Mouse (Mus musculus): Measurements from ENCODE around the gene Ghrh. TPM values are rescaled to one million over a fixed set of nuclear protein-coding genes. Genes with fewer than 3 reads are reported as not detected.

Ghrh gene
- polyA plus RNA-seq, 1 experiment = not detected

GRCm38 (mm10) chr2:157375794-157376757 lies 28.8 kb upstream of the Ghrh start:
- no peak for TF ChIP-seq POLR2A (IDR thresholded peaks at IDR 0.05; ENCODE audit: borderline replicate concordance, low read depth, low read length)
- TF ChIP-seq CTCF (IDR thresholded peaks at IDR 0.05; ENCODE audit: low read depth, low read length) = no peak
- Histone ChIP-seq H3K27ac (ENCODE audit: insufficient read depth, low read depth, low read length) (no peak overlapping the region), H3K4me1 (ENCODE audit: control insufficient read depth, insufficient read depth, low read length) (peaks cover 21% of the 10 kb centered on the region)

GRCm38 (mm10) chr2:157375051-157375450 lies 27.7 kb upstream of the Ghrh start:
- Histone ChIP-seq H3K4me3 (ENCODE audit: insufficient read depth, low read length) (no peak overlapping the region), H3K4me1 (ENCODE audit: control insufficient read depth, insufficient read depth, low read length) (peaks cover 21% of the 10 kb centered on the region), H3K27ac (ENCODE audit: insufficient read depth, low read depth, low read length) (no peak overlapping the region)
- TF ChIP-seq POLR2A (IDR thresholded peaks at IDR 0.05; ENCODE audit: borderline replicate concordance, low read depth, low read length) = no peak
- no peak for TF ChIP-seq CTCF (IDR thresholded peaks at IDR 0.05; ENCODE audit: low read depth, low read length)

More at GRCm38 (mm10) chr2:157375794-157376757, 28.8 kb upstream of the Ghrh start:
- no peak overlapping the region for H3K4me3 ChIP-seq (ENCODE audit: insufficient read depth, low read length)

GRCm38 (mm10) chr2:157373681-157374080 lies 26.4 kb upstream of the Ghrh start:
- Histone ChIP-seq H3K4me3 (ENCODE audit: insufficient read depth, low read length) (no peak overlapping the region), H3K27ac (ENCODE audit: insufficient read depth, low read depth, low read length) (no peak overlapping the region), H3K4me1 (ENCODE audit: control insufficient read depth, insufficient read depth, low read length) (peaks cover 24% of the 10 kb centered on the region)
- no peak for TF ChIP-seq CTCF (IDR thresholded peaks at IDR 0.05; ENCODE audit: low read depth, low read length)
- TF ChIP-seq POLR2A (IDR thresholded peaks at IDR 0.05; ENCODE audit: borderline replicate concordance, low read depth, low read length) = no peak

- H3K27ac ChIP-seq (ENCODE audit: insufficient read depth, low read depth, low read length) = no peak overlapping the region
- no peak for TF ChIP-seq POLR2A (IDR thresholded peaks at IDR 0.05; ENCODE audit: borderline replicate concordance, low read depth, low read length)
- no peak for TF ChIP-seq CTCF (IDR thresholded peaks at IDR 0.05; ENCODE audit: low read depth, low read length)
- peaks cover 28% of the 10 kb centered on the region for H3K4me1 ChIP-seq (ENCODE audit: control insufficient read depth, insufficient read depth, low read length)
- H3K4me3 ChIP-seq (ENCODE audit: insufficient read depth, low read length) = no peak overlapping the region
Observed at GRCm38 (mm10) chr2:157371696-157372095, 24.4 kb upstream of the Ghrh start.

GRCm38 (mm10) chr2:157367991-157368390 lies 20.7 kb upstream of the Ghrh start:
- Histone ChIP-seq H3K4me3 (ENCODE audit: insufficient read depth, low read length) (peak overlapping the region; percentile 81), H3K4me1 (ENCODE audit: control insufficient read depth, insufficient read depth, low read length) (peaks cover 26% of the 10 kb centered on the region), H3K27ac (ENCODE audit: insufficient read depth, low read depth, low read length) (peak overlapping the region; percentile 96)
- no peak for TF ChIP-seq POLR2A (IDR thresholded peaks at IDR 0.05; ENCODE audit: borderline replicate concordance, low read depth, low read length)
- no peak for TF ChIP-seq CTCF (IDR thresholded peaks at IDR 0.05; ENCODE audit: low read depth, low read length)

- Histone ChIP-seq H3K4me1 (ENCODE audit: control insufficient read depth, insufficient read depth, low read length) (peaks cover 26% of the 10 kb centered on the region), H3K4me3 (ENCODE audit: insufficient read depth, low read length) (peak within 1 kb of the TSS; percentile 81), H3K27ac (ENCODE audit: insufficient read depth, low read depth, low read length) (peak within 1 kb of the TSS; percentile 96)
- TF ChIP-seq CTCF (IDR thresholded peaks at IDR 0.05; ENCODE audit: low read depth, low read length) (no peak; the same call in 1 of the 2 replicates), POLR2A (IDR thresholded peaks at IDR 0.05; ENCODE audit: borderline replicate concordance, low read depth, low read length) (no peak)
Observed at GRCm38 (mm10) chr2:157367184-157367893, 20.0 kb upstream of the Ghrh start, which contains the start of gene Manbal. Manbal (plus strand) TSS chr2:157367594.

- Histone ChIP-seq H3K4me1 (ENCODE audit: control insufficient read depth, insufficient read depth, low read length) (peaks cover 22% of the 10 kb centered on the region), H3K4me3 (ENCODE audit: insufficient read depth, low read length) (no peak overlapping the region; the same call in 1 of the 2 replicates), H3K27ac (ENCODE audit: insufficient read depth, low read depth, low read length) (peak overlapping the region; percentile 96)
- TF ChIP-seq POLR2A (IDR thresholded peaks at IDR 0.05; ENCODE audit: borderline replicate concordance, low read depth, low read length) (no peak), CTCF (IDR thresholded peaks at IDR 0.05; ENCODE audit: low read depth, low read length) (no peak)
Observed at GRCm38 (mm10) chr2:157366762-157367161, 19.5 kb upstream of the Ghrh start.

GRCm38 (mm10) chr2:157363031-157363430 lies 15.7 kb upstream of the Ghrh start:
- H3K4me1 ChIP-seq (ENCODE audit: control insufficient read depth, insufficient read depth, low read length) = peaks cover 13% of the 10 kb centered on the region
- H3K4me3 ChIP-seq (ENCODE audit: insufficient read depth, low read length) = no peak overlapping the region
- no peak overlapping the region for H3K27ac ChIP-seq (ENCODE audit: insufficient read depth, low read depth, low read length)
- TF ChIP-seq CTCF (IDR thresholded peaks at IDR 0.05; ENCODE audit: low read depth, low read length) (no peak), POLR2A (IDR thresholded peaks at IDR 0.05; ENCODE audit: borderline replicate concordance, low read depth, low read length) (no peak)

GRCm38 (mm10) chr2:157360028-157360427 lies 12.7 kb upstream of the Ghrh start:
- Histone ChIP-seq H3K27ac (ENCODE audit: insufficient read depth, low read depth, low read length) (no peak overlapping the region), H3K4me1 (ENCODE audit: control insufficient read depth, insufficient read depth, low read length) (peaks cover 6% of the 10 kb centered on the region), H3K4me3 (ENCODE audit: insufficient read depth, low read length) (no peak overlapping the region)
- no peak for TF ChIP-seq CTCF (IDR thresholded peaks at IDR 0.05; ENCODE audit: low read depth, low read length)
- no peak for TF ChIP-seq POLR2A (IDR thresholded peaks at IDR 0.05; ENCODE audit: borderline replicate concordance, low read depth, low read length)
